13 mouse cellular contexts compared by ENCODE assay signal in genomic region chr7:139228447-139229171, GRCm38 (mm10). TPM values are rescaled to one million over a fixed set of nuclear protein-coding genes. Genes with fewer than 3 reads are reported as not detected.
DNase-seq lines count a peak whose midpoint lies in the region; ATAC-seq and TF ChIP-seq lines count a peak whose summit lies in the region.
"Had no signal": no experiment of that assay in that cellular context is flagged by ENCODE, and none has a peak within 500 bp of the region (broad histone marks: within the 10 kb centered on the region; RNA-seq: fewer than 3 reads in every experiment).

No protein-coding gene starts in this region.

- no peak for ATAC-seq in kidney, postnatal 0 days (replicated peaks; ENCODE audit: low FRiP score, low read depth)
- peak; percentile 20; the same call in 1 of the 2 replicates for ATAC-seq in liver, embryonic 15.5 days (ENCODE audit: insufficient read depth)
- no peak for ATAC-seq in monocyte, adult 5-6 weeks (replicated peaks; ENCODE audit: insufficient number of reproducible peaks, low FRiP score, low TSS enrichment, poor library complexity, severe bottlenecking)

- no peak for TF ChIP-seq CTCF in kidney, postnatal 0 days (IDR thresholded peaks at IDR 0.05; ENCODE audit: low read depth)
- TF ChIP-seq CTCF in bone marrow macrophage, adult 2 months (IDR thresholded peaks at IDR 0.05; ENCODE audit: low read depth, low read length) = no peak

- no peak overlapping the region for H3K4me2 ChIP-seq in kidney, postnatal 0 days (ENCODE audit: low read length)
- no peak overlapping the region for H3K4me2 ChIP-seq in liver, embryonic 15.5 days
- H3K4me2 ChIP-seq: hindbrain, embryonic 12.5 days had no signal

- WGBS in kidney, postnatal 0 days = 57% methylated on average over 6 of the region's 6 CpGs
- WGBS in heart, embryonic 10.5 days = 46% methylated on average over 6 of the region's 6 CpGs
- 23% methylated on average over 6 of the region's 6 CpGs for WGBS in liver, embryonic 15.5 days (ENCODE audit: insufficient replicate concordance)

- H3K36me3 ChIP-seq in kidney, postnatal 0 days (ENCODE audit: insufficient read depth, low read length) = no peaks in the 10 kb centered on the region
- H3K36me3 ChIP-seq in heart, embryonic 10.5 days = no peaks in the 10 kb centered on the region
- no peaks in the 10 kb centered on the region for H3K36me3 ChIP-seq in liver, embryonic 15.5 days (replicated peaks)
- H3K36me3 ChIP-seq: hindbrain, embryonic 12.5 days; midbrain, embryonic 10.5 days had no signal

- peak; percentile 18 for DNase-seq in kidney, postnatal 0 days (ENCODE audit: low spot score)
- no peak for DNase-seq in kidney, adult 8-10 months
- DNase-seq in heart, embryonic 10.5 days (ENCODE audit: low spot score) = no peak
- DNase-seq in right cerebral cortex, postnatal 14 days = no peak
- DNase-seq: embryo, embryonic 11 days; kidney, adult 18-20 months; layer of hippocampus, adult 9-11 months; thymus, adult 2 months had no signal

- no peaks in the 10 kb centered on the region for H3K9me3 ChIP-seq in kidney, postnatal 0 days (replicated peaks; ENCODE audit: low read length)
- H3K9me3 ChIP-seq in heart, embryonic 10.5 days = no peaks in the 10 kb centered on the region
- no peaks in the 10 kb centered on the region for H3K9me3 ChIP-seq in liver, embryonic 15.5 days (replicated peaks)
- H3K9me3 ChIP-seq: hindbrain, embryonic 12.5 days; midbrain, embryonic 10.5 days had no signal

- no peak overlapping the region for H3K4me3 ChIP-seq in kidney, postnatal 0 days (replicated peaks; ENCODE audit: low read depth, low read length)
- H3K4me3 ChIP-seq in bone marrow macrophage, adult 2 months (ENCODE audit: insufficient read depth, low read length) = no peak overlapping the region
- no peak overlapping the region for H3K4me3 ChIP-seq in heart, embryonic 10.5 days
- no peak overlapping the region for H3K4me3 ChIP-seq in liver, embryonic 15.5 days (replicated peaks)
- H3K4me3 ChIP-seq: hindbrain, embryonic 12.5 days; midbrain, embryonic 10.5 days had no signal

- no peaks in the 10 kb centered on the region for H3K4me1 ChIP-seq in kidney, postnatal 0 days (replicated peaks; ENCODE audit: insufficient read depth, low read length)
- peaks cover 57% of the 10 kb centered on the region for H3K4me1 ChIP-seq in bone marrow macrophage, adult 2 months (ENCODE audit: control insufficient read depth, insufficient read depth, low read length)
- H3K4me1 ChIP-seq in heart, embryonic 10.5 days = peaks cover 61% of the 10 kb centered on the region
- H3K4me1 ChIP-seq in liver, embryonic 15.5 days (replicated peaks) = no peaks in the 10 kb centered on the region; the same call in 1 of the 2 replicates
- H3K4me1 ChIP-seq: hindbrain, embryonic 12.5 days had no signal

- TF ChIP-seq POLR2A in bone marrow macrophage, adult 2 months (IDR thresholded peaks at IDR 0.05; ENCODE audit: borderline replicate concordance, low read depth, low read length) = no peak

- 0 out of 2 replicates have a peak overlapping the region, but pooled peaks have one; percentile 8 for H3K27ac ChIP-seq in kidney, postnatal 0 days
- peak overlapping the region; percentile 80 for H3K27ac ChIP-seq in bone marrow macrophage, adult 2 months (ENCODE audit: insufficient read depth, low read depth, low read length)
- H3K27ac ChIP-seq in heart, embryonic 10.5 days = peak overlapping the region; percentile 90
- H3K27ac ChIP-seq in liver, embryonic 15.5 days (replicated peaks) = no peak overlapping the region
- H3K27ac ChIP-seq: hindbrain, embryonic 12.5 days; midbrain, embryonic 10.5 days had no signal

- no peak overlapping the region for H3K9ac ChIP-seq in kidney, postnatal 0 days (ENCODE audit: low read depth, low read length)
- H3K9ac ChIP-seq in liver, embryonic 15.5 days = no peak overlapping the region
- H3K9ac ChIP-seq: hindbrain, embryonic 12.5 days had no signal

- H3K27me3 ChIP-seq in kidney, postnatal 0 days (ENCODE audit: insufficient read depth, low read length) = no peaks in the 10 kb centered on the region
- H3K27me3 ChIP-seq in heart, embryonic 10.5 days (ENCODE audit: insufficient read depth, poor library complexity, severe bottlenecking) = no peaks in the 10 kb centered on the region
- no peaks in the 10 kb centered on the region for H3K27me3 ChIP-seq in liver, embryonic 15.5 days
- H3K27me3 ChIP-seq: hindbrain, embryonic 12.5 days had no signal

RNA-seq across cellular contexts. Expression of gene Stk32c, which starts 15.5 kb away (rescaled TPM):
- polyA plus RNA-seq in kidney, postnatal 0 days (2015; fragmentation: Nextera tagmentation; extraction: Ambion mirVana) = 0.19 and 0.25 TPM in 2 replicates
- not detected in 2 replicates for polyA plus RNA-seq in bone marrow macrophage, adult 2 months (2012; ENCODE audit: insufficient read depth, insufficient read length, missing spikeins)
- not detected in 2 replicates for polyA plus RNA-seq in heart, embryonic 10.5 days (2016; fragmentation: Nextera tagmentation; extraction: Ambion mirVana)
- polyA plus RNA-seq in liver, embryonic 15.5 days (2015; fragmentation: Nextera tagmentation; extraction: Ambion mirVana) = not detected in 2 replicates
- 8.6 to 15.5 TPM (median 9.7 TPM) in 3 replicates for total RNA-seq in monocyte, adult 5-6 weeks (2017)

RNA-seq across cellular contexts. Expression of gene Lrrc27, which starts 15.8 kb away (rescaled TPM):
- polyA plus RNA-seq in kidney, postnatal 0 days (2015; fragmentation: Nextera tagmentation; extraction: Ambion mirVana) = 2.1 and 4.1 TPM in 2 replicates
- polyA plus RNA-seq in bone marrow macrophage, adult 2 months (2012; ENCODE audit: insufficient read depth, insufficient read length, missing spikeins) = 4.6 and 8.9 TPM in 2 replicates
- 4.5 TPM in 2 replicates for polyA plus RNA-seq in heart, embryonic 10.5 days (2016; fragmentation: Nextera tagmentation; extraction: Ambion mirVana)
- 0.54 and 1.2 TPM in 2 replicates for polyA plus RNA-seq in liver, embryonic 15.5 days (2015; fragmentation: Nextera tagmentation; extraction: Ambion mirVana)
- 0.53 to 1.3 TPM in 2 of 3 replicates, not detected in the other for total RNA-seq in monocyte, adult 5-6 weeks (2017)

RNA-seq across cellular contexts. Expression of gene Pwwp2b, which starts 19.7 kb away (rescaled TPM):
- polyA plus RNA-seq in kidney, postnatal 0 days (2015; fragmentation: Nextera tagmentation; extraction: Ambion mirVana) = 9.4 and 10.2 TPM in 2 replicates
- polyA plus RNA-seq in bone marrow macrophage, adult 2 months (2012; ENCODE audit: insufficient read depth, insufficient read length, missing spikeins) = 11.4 and 13.0 TPM in 2 replicates
- 10.5 and 11.1 TPM in 2 replicates for polyA plus RNA-seq in heart, embryonic 10.5 days (2016; fragmentation: Nextera tagmentation; extraction: Ambion mirVana)
- 1.5 and 1.6 TPM in 2 replicates for polyA plus RNA-seq in liver, embryonic 15.5 days (2015; fragmentation: Nextera tagmentation; extraction: Ambion mirVana)
- 1.4 to 4.4 TPM (median 2.5 TPM) in 3 replicates for total RNA-seq in monocyte, adult 5-6 weeks (2017)
